Mouse (Mus musculus) liver, postnatal 0 days (tissue): Measurements from ENCODE around the gene Rapsn.

ENCODE experiments used
- CTCF ChIP-seq: sonication (generic); IDR thresholded peaks from 2 replicates; pipeline ENCODE4 v1.5.1; 2016; ENCODE audit warnings: antibody characterized with exemption, low read depth
- EP300 ChIP-seq: IDR thresholded peaks from 2 replicates; pipeline ENCODE4 v1.6.1; 2016; ENCODE audit warnings: antibody characterized with exemption, low read depth, mild to moderate bottlenecking

DNA sequence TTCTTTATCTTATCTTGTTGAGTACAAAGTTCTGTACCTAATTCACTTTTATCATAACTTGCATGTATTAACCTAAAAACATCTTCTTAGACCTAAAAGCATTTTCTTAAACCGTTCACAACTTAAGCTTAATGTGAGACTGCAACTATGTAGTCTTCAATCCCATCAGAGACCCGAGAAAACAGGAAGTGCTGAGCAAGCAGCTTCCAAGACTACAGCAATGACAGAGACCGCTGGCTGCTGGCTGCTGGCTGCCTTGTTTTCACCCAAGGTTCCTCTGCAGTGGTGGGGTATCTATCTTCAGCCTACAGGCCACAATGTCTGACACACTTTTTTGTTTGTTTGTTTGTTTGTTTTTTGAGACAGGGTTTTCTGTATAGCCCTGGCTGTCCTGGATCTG is 16.5 kb downstream of the Rapsn start:
- TF ChIP-seq EP300: no peak
- no peak for TF ChIP-seq CTCF
